Mouse (Mus musculus) hindbrain, embryonic 12.5 days (tissue): ENCODE results near the gene St8sia1. TPM values are rescaled to one million over a fixed set of nuclear protein-coding genes. Genes with fewer than 3 reads are reported as not detected.
"Not testable (repeated sequence)": the region's sequence is repeated elsewhere in the genome, so short reads cannot be mapped to it uniquely, and the experiment has no call there.

ENCODE experiments used
- ATAC-seq: fragments of 200-750 bp; cut with Nextera tagmentation; 2 replicates; pipeline ENCODE4 v1.8.0; 2017; ENCODE audit warnings: moderate TSS enrichment; ENCODE audit not compliant: low FRiP score
- H3K27ac ChIP-seq: fragments of 300-500 bp; sonication (generic); 2 replicates; pipeline ENCODE4 v1.5.1; 2016; ENCODE audit warnings: mild to moderate bottlenecking
- H3K27me3 ChIP-seq: fragments of 300-500 bp; sonication (generic); 2 replicates; pipeline ENCODE4 v1.6.1; 2016; ENCODE audit warnings: mild to moderate bottlenecking
- H3K36me3 ChIP-seq: fragments of 300-500 bp; sonication (generic); 2 replicates; pipeline ENCODE4 v1.6.1; 2016; ENCODE audit warnings: mild to moderate bottlenecking
- H3K4me1 ChIP-seq: fragments of 300-500 bp; sonication (generic); 2 replicates; pipeline ENCODE4 v1.6.1; 2016
- H3K4me2 ChIP-seq: fragments of 300-500 bp; sonication (generic); replicated peaks from 2 replicates; pipeline ENCODE4 v1.6.1; 2016; ENCODE audit warnings: mild to moderate bottlenecking
- H3K4me3 ChIP-seq: fragments of 300-500 bp; sonication (generic); 2 replicates; pipeline ENCODE4 v1.5.1; 2016; ENCODE audit warnings: mild to moderate bottlenecking
- H3K9ac ChIP-seq: fragments of 300-500 bp; sonication (generic); 2 replicates; pipeline ENCODE4 v1.6.1; 2016; ENCODE audit warnings: mild to moderate bottlenecking, moderate library complexity
- H3K9me3 ChIP-seq: fragments of 300-500 bp; sonication (generic); replicated peaks from 2 replicates; pipeline ENCODE4 v1.6.1; 2016; ENCODE audit warnings: mild to moderate bottlenecking
- WGBS: fragments of 180-500 bp; shearing (Covaris S2); methylation state at CpG from one replicate; pipeline ENCODE4 v1.1.7; 2016; 5-methylcytosine and 5-hydroxymethylcytosine counted together
- polyA plus RNA-seq: library from polyadenylated mRNA; unstranded; fragments of >200 nt; fragmentation: Nextera tagmentation; extraction: Ambion mirVana; gene quantifications from 2 replicates; pipeline ENCODE4 v1.2.1, GENCODE M21; 2016

Gene St8sia1
- polyA plus RNA-seq, 1 experiment from 2014 or later = 9.1 TPM

- Histone ChIP-seq H3K27me3 (no peaks in the 10 kb centered on the region), H3K27ac (peak overlapping the region; percentile 55), H3K4me2 (no peak overlapping the region), H3K4me1 (peaks cover 20% of the 10 kb centered on the region), H3K4me3 (no peak overlapping the region), H3K9me3 (no peaks in the 10 kb centered on the region), H3K36me3 (no peaks in the 10 kb centered on the region), H3K9ac (no peak overlapping the region)
- WGBS = 45% methylated on average over 7 of the region's 7 CpGs
- 0 out of 2 replicates have a peak, but pooled peaks have one; percentile 22 for ATAC-seq
These were observed 27.8 kb upstream of the St8sia1 start for GRCm38 (mm10) chr6:142992099-142992498.

GRCm38 (mm10) chr6:142991391-142992059 is 27.3 kb upstream of the St8sia1 start:
- 52% methylated on average over 7 of the region's 7 CpGs for WGBS
- Histone ChIP-seq H3K9me3 (no peaks in the 10 kb centered on the region), H3K27ac (peak overlapping the region; percentile 55), H3K4me1 (peaks cover 20% of the 10 kb centered on the region), H3K9ac (no peak overlapping the region), H3K4me3 (no peak overlapping the region), H3K36me3 (no peaks in the 10 kb centered on the region), H3K27me3 (no peaks in the 10 kb centered on the region), H3K4me2 (no peak overlapping the region)
- 0 out of 2 replicates have a peak, but pooled peaks have one; percentile 14 for ATAC-seq

GRCm38 (mm10) chr6:142990516-142990915 is 26.3 kb upstream of the St8sia1 start:
- ATAC-seq = no peak
- Histone ChIP-seq H3K4me1 (peaks cover 20% of the 10 kb centered on the region), H3K9ac (no peak overlapping the region), H3K27ac (no peak overlapping the region), H3K36me3 (no peaks in the 10 kb centered on the region), H3K27me3 (no peaks in the 10 kb centered on the region), H3K9me3 (no peaks in the 10 kb centered on the region), H3K4me3 (no peak overlapping the region), H3K4me2 (no peak overlapping the region)
- 82% methylated on average over 9 of the region's 9 CpGs for WGBS

- no peak for ATAC-seq
These were observed 25.2 kb upstream of the St8sia1 start for GRCm38 (mm10) chr6:142989495-142989894.

GRCm38 (mm10) chr6:142988753-142989152 is 24.5 kb upstream of the St8sia1 start:
- H3K36me3 ChIP-seq = no peaks in the 10 kb centered on the region
- H3K27me3 ChIP-seq = no peaks in the 10 kb centered on the region
- no peak overlapping the region for H3K27ac ChIP-seq
- 33% methylated on average over 10 of the region's 10 CpGs for WGBS
- H3K4me3 ChIP-seq = no peak overlapping the region
- H3K9ac ChIP-seq = no peak overlapping the region
- no peaks in the 10 kb centered on the region for H3K9me3 ChIP-seq
- ATAC-seq = no peak
- H3K4me1 ChIP-seq = peaks cover 14% of the 10 kb centered on the region
- H3K4me2 ChIP-seq = no peak overlapping the region

More at GRCm38 (mm10) chr6:142989495-142989894, 25.2 kb upstream of the St8sia1 start:
- H3K9ac ChIP-seq = no peak overlapping the region
- H3K4me3 ChIP-seq = no peak overlapping the region
- no peaks in the 10 kb centered on the region for H3K9me3 ChIP-seq
- peaks cover 20% of the 10 kb centered on the region for H3K4me1 ChIP-seq
- no peak overlapping the region for H3K4me2 ChIP-seq
- no peaks in the 10 kb centered on the region for H3K27me3 ChIP-seq
- no peaks in the 10 kb centered on the region for H3K36me3 ChIP-seq
- WGBS = 86% methylated on average over 13 of the region's 13 CpGs
- no peak overlapping the region for H3K27ac ChIP-seq

GRCm38 (mm10) chr6:142988231-142988630 is 24.0 kb upstream of the St8sia1 start:
- no peak for ATAC-seq
- WGBS = 79% methylated on average over 6 of the region's 6 CpGs
- H3K9ac ChIP-seq = no peak overlapping the region

GRCm38 (mm10) chr6:142987616-142988015 is 23.4 kb upstream of the St8sia1 start:
- Histone ChIP-seq H3K9ac (no peak overlapping the region), H3K27ac (no peak overlapping the region), H3K4me3 (no peak overlapping the region), H3K4me2 (no peak overlapping the region), H3K27me3 (no peaks in the 10 kb centered on the region), H3K36me3 (no peaks in the 10 kb centered on the region), H3K4me1 (peaks cover 13% of the 10 kb centered on the region; the same call in 1 of the 2 replicates), H3K9me3 (no peaks in the 10 kb centered on the region)
- no peak for ATAC-seq
- WGBS = 70% methylated on average over 6 of the region's 6 CpGs

More at GRCm38 (mm10) chr6:142988231-142988630, 24.0 kb upstream of the St8sia1 start:
- Histone ChIP-seq H3K4me2 (no peak overlapping the region), H3K4me3 (no peak overlapping the region), H3K9me3 (no peaks in the 10 kb centered on the region), H3K36me3 (no peaks in the 10 kb centered on the region), H3K27ac (no peak overlapping the region), H3K4me1 (peaks cover 13% of the 10 kb centered on the region), H3K27me3 (no peaks in the 10 kb centered on the region)

GRCm38 (mm10) chr6:142986706-142987105 is 22.5 kb upstream of the St8sia1 start:
- H3K27me3 ChIP-seq, H3K27ac ChIP-seq, H3K4me2 ChIP-seq, H3K4me1 ChIP-seq, H3K9ac ChIP-seq, H3K4me3 ChIP-seq, H3K9me3 ChIP-seq, H3K36me3 ChIP-seq, ATAC-seq: not testable (repeated sequence)
- WGBS = 86% methylated on average over 9 of the region's 9 CpGs

GRCm38 (mm10) chr6:142985561-142986238 is 21.4 kb upstream of the St8sia1 start:
- not testable (repeated sequence) for H3K27ac ChIP-seq, H3K4me2 ChIP-seq, H3K36me3 ChIP-seq, H3K9me3 ChIP-seq, ATAC-seq, H3K27me3 ChIP-seq, H3K4me1 ChIP-seq, H3K9ac ChIP-seq, H3K4me3 ChIP-seq
- WGBS = 93% methylated on average over 9 of the region's 9 CpGs

GRCm38 (mm10) chr6:142979665-142980660 is 15.7 kb upstream of the St8sia1 start:
- Histone ChIP-seq H3K4me3 (no peak overlapping the region), H3K9me3 (no peaks in the 10 kb centered on the region), H3K36me3 (no peaks in the 10 kb centered on the region), H3K27ac (peak overlapping the region; percentile 55), H3K4me2 (no peak overlapping the region), H3K27me3 (no peaks in the 10 kb centered on the region), H3K9ac (no peak overlapping the region), H3K4me1 (peaks cover 9% of the 10 kb centered on the region)
- WGBS = 32% methylated on average over 6 of the region's 6 CpGs
- peak; percentile 73 for ATAC-seq

- H3K27ac ChIP-seq = no peak overlapping the region
- H3K9ac ChIP-seq = no peak overlapping the region
- H3K4me2 ChIP-seq = no peak overlapping the region
- no peaks in the 10 kb centered on the region for H3K36me3 ChIP-seq
- no peaks in the 10 kb centered on the region for H3K27me3 ChIP-seq
- no peak for ATAC-seq
- WGBS = 77% methylated on average over 1 of the region's 1 CpGs
- H3K4me1 ChIP-seq = peaks cover 9% of the 10 kb centered on the region
- H3K9me3 ChIP-seq = no peaks in the 10 kb centered on the region
- no peak overlapping the region for H3K4me3 ChIP-seq
These were observed 13.0 kb upstream of the St8sia1 start for GRCm38 (mm10) chr6:142977221-142977620.

GRCm38 (mm10) chr6:142973289-142973688 is 9.0 kb upstream of the St8sia1 start:
- Histone ChIP-seq H3K4me1 (no peaks in the 10 kb centered on the region), H3K9ac (no peak overlapping the region), H3K36me3 (no peaks in the 10 kb centered on the region), H3K27ac (no peak overlapping the region), H3K4me3 (no peak overlapping the region), H3K4me2 (no peak overlapping the region), H3K9me3 (no peaks in the 10 kb centered on the region), H3K27me3 (no peaks in the 10 kb centered on the region)
- WGBS = 93% methylated on average over 7 of the region's 7 CpGs
- no peak for ATAC-seq
